Mouse (Mus musculus) spleen, adult 2 months (tissue): ENCODE measurements around the gene Crtc3.

ENCODE experiments used
- CTCF ChIP-seq: fragments of 200-500 bp; IDR thresholded peaks from 2 replicates; pipeline ENCODE4 v1.5.1; 2011; ENCODE audit warnings: mild to moderate bottlenecking, inconsistent platforms; ENCODE audit not compliant: insufficient read depth, insufficient read length, insufficient replicate concordance; ENCODE audit errors: extremely low read depth
- POLR2A ChIP-seq: fragments of 200-500 bp; IDR thresholded peaks from 2 replicates; pipeline ENCODE4 v1.6.1; 2011; ENCODE audit warnings: low read depth, low read length, inconsistent platforms

DNA sequence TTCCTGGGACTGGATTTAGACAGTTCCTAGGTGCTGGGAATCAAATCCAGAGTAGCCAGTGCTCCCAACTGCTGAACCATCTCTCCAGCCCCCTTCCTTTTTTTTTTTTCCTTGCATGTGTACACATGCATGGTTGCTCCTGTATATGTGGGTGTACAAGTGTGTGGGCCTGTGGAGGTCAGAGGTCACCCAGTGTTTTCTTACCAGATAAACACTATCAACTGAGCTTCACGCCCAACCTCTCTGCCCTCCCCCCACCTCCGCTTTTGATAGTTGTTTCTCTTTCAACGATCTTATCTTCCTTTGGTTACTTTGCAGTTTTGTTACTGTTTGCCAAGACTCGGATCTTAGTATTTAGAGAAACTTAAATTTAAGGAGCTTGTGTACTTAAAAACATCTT is 8.2 kb upstream of the Crtc3 start:
- TF ChIP-seq CTCF: no peak
- TF ChIP-seq POLR2A: no peak
